Mouse (Mus musculus): ENCODE results near the gene Npr2. TPM values are rescaled to one million over a fixed set of nuclear protein-coding genes. Genes with fewer than 3 reads are reported as not detected.

The Npr2 gene
- total and polyA plus RNA-seq, 3 experiments, result 0.38 to 0.49 TPM; not detected in 1

- H3K4me3 ChIP-seq (replicated peaks in 1 of 3; ENCODE audit: low read depth in 2 of 3, low read length in 2 of 3, poor library complexity in 1 of 3), result no peak within 1 kb of the TSS
- peaks cover 0 to 15% of the 10 kb centered on the region in 2 experiments; a peak in 2 of 4 replicates for H3K4me1 ChIP-seq (ENCODE audit: control insufficient read depth in 1 of 2, insufficient read depth in 2 of 2)
- H3K27me3 ChIP-seq (replicated peaks), result peaks cover 28% of the 10 kb centered on the region
- H3K4me2 ChIP-seq (ENCODE audit: insufficient read depth, low read depth, poor library complexity, severe bottlenecking), result no peak within 1 kb of the TSS
- TF ChIP-seq ZKSCAN1 (IDR thresholded peaks at IDR 0.05; ENCODE audit: borderline replicate concordance, low read depth, low read length) (no peak), MXI1 (IDR thresholded peaks at IDR 0.05; ENCODE audit: low read depth, low read length) (no peak), TCF12 (IDR thresholded peaks at IDR 0.05; ENCODE audit: low read depth, low read length) (no peak), MAX (IDR thresholded peaks at IDR 0.05; ENCODE audit: low read length) (no peak), BHLHE40 (IDR thresholded peaks at IDR 0.05; ENCODE audit: low read depth, low read length) (no peak), RAD21 (IDR thresholded peaks at IDR 0.05; ENCODE audit: low read depth, low read length) (no peak), MAZ (IDR thresholded peaks at IDR 0.05; ENCODE audit: low read depth, low read length) (no peak), CHD2 (IDR thresholded peaks at IDR 0.05; ENCODE audit: low read length) (no peak), ZNF384 (IDR thresholded peaks at IDR 0.05; ENCODE audit: low read depth, low read length) (no peak), JUND (conservative IDR thresholded peaks at IDR 0.05; ENCODE audit: low read depth, low read length) (no peak), E2F4 (IDR thresholded peaks at IDR 0.05; ENCODE audit: insufficient replicate concordance, low read depth, low read length) (no peak)
- H3K79me2 ChIP-seq (replicated peaks; ENCODE audit: control insufficient read depth, extremely low read depth, insufficient read depth, poor library complexity, severe bottlenecking), result no peaks in the 10 kb centered on the region
- dilution Hi-C loops (cut with MboI; ENCODE audit: extremely low pct_ligation_motif_present, extremely low pct_unique_long_range_greater_than_20kb, low sequenced_read_pairs), result no loop called here
- peaks cover 9% of the 10 kb centered on the region for H3K9me3 ChIP-seq (replicated peaks; ENCODE audit: low read length)
- no peak within 1 kb of the TSS for H3K9ac ChIP-seq (ENCODE audit: insufficient read depth, low read depth)
- in situ Hi-C loops (cut with MboI; ENCODE audit: low pct_ligation_motif_present, low pct_unique_long_range_greater_than_20kb, low sequenced_read_pairs), result no loop called here
- DNase-seq (ENCODE audit: extremely low read depth), result no peak
- H3K36me3 ChIP-seq (replicated peaks in 1 of 2; ENCODE audit: control insufficient read depth in 1 of 2, insufficient read depth in 1 of 2, low read length in 1 of 2), result no peaks in the 10 kb centered on the region
- H3K27ac ChIP-seq (ENCODE audit: insufficient read depth, low read depth), result no peak within 1 kb of the TSS
These were observed 21.7 kb downstream of the Npr2 start, which contains the start of gene Spag8 for GRCm38 (mm10) chr4:43653161-43654015. Gene Spag8 (minus strand): TSS chr4:43653594.

GRCm38 (mm10) chr4:43655656-43656338 is 24.1 kb downstream of the Npr2 start:
- in situ Hi-C loops (cut with MboI; ENCODE audit: low pct_ligation_motif_present, low pct_unique_long_range_greater_than_20kb, low sequenced_read_pairs), result no loop called here
- Histone ChIP-seq H3K4me3 (replicated peaks in 1 of 3; ENCODE audit: low read depth in 2 of 3, low read length in 2 of 3, poor library complexity in 1 of 3) (peak overlapping the region; percentile 58 to 88 (median 75)), H3K9ac (ENCODE audit: insufficient read depth, low read depth) (peak overlapping the region; percentile 95), H3K79me2 (replicated peaks; ENCODE audit: control insufficient read depth, extremely low read depth, insufficient read depth, poor library complexity, severe bottlenecking) (no peaks in the 10 kb centered on the region), H3K27ac (ENCODE audit: insufficient read depth, low read depth) (no peak overlapping the region), H3K4me1 (ENCODE audit: control insufficient read depth in 1 of 2, insufficient read depth in 2 of 2) (peaks cover 0 to 9% of the 10 kb centered on the region in 2 experiments; a peak in 2 of 4 replicates), H3K4me2 (ENCODE audit: insufficient read depth, low read depth, poor library complexity, severe bottlenecking) (peak overlapping the region; percentile 83), H3K27me3 (replicated peaks) (peaks cover 50% of the 10 kb centered on the region), H3K9me3 (replicated peaks; ENCODE audit: low read length) (no peaks in the 10 kb centered on the region), H3K36me3 (replicated peaks in 1 of 2; ENCODE audit: control insufficient read depth in 1 of 2, insufficient read depth in 1 of 2, low read length in 1 of 2) (no peaks in the 10 kb centered on the region)
- dilution Hi-C loops (cut with MboI; ENCODE audit: extremely low pct_ligation_motif_present, extremely low pct_unique_long_range_greater_than_20kb, low sequenced_read_pairs), result no loop called here
- no peak for DNase-seq (ENCODE audit: extremely low read depth)
- no peak for TF ChIP-seq SIN3A (IDR thresholded peaks at IDR 0.05; ENCODE audit: low read length)

Measured in CH12.LX (cell line).